Mouse (Mus musculus): ENCODE measurements around the gene Pdk4.

GRCm38 (mm10) chr6:5455836-5456235 lies 40.3 kb downstream of the Pdk4 start:
- no peak for TF ChIP-seq MAX (IDR thresholded peaks at IDR 0.05)
- TF ChIP-seq CTCF (IDR thresholded peaks at IDR 0.05; ENCODE audit: control insufficient read depth, insufficient read depth, insufficient read length) = no peak
- no peak for TF ChIP-seq CEBPB (IDR thresholded peaks at IDR 0.05; ENCODE audit: low read depth)

All from C2C12 (cell line).